Mouse (Mus musculus) c-Kit-negative CD71-positive TER-119-positive erythroid progenitor cells, embryonic 14.5 days (primary cell): ENCODE measurements around the gene Lrmda.

Experiments used
- DNase-seq: peaks from one replicate; pipeline ENCODE4 v3.0.0-alpha.2; 2013; ENCODE audit warnings: low read depth, low spot score

Gene Lrmda

DNA sequence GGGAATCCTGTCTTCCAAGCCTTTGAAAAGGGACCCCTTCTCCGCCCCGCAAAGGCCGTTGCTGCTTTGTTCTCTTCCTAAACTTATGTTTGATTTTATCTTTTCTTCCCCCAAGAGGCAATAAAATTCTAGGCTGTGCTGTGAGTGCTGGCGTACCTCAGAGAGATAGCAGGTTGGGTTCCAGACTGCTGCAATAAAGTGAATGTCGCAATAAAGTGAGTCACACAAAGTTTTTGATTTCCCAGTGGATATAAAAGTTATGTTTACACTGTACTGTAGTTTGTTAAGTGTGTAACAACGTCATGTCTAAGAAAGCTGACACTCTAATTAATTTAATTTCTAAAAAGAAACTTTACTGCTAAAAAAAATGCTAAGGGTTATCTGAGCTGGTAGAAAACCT lies 22.6 kb downstream of the Lrmda start:
- no peak for DNase-seq

DNA sequence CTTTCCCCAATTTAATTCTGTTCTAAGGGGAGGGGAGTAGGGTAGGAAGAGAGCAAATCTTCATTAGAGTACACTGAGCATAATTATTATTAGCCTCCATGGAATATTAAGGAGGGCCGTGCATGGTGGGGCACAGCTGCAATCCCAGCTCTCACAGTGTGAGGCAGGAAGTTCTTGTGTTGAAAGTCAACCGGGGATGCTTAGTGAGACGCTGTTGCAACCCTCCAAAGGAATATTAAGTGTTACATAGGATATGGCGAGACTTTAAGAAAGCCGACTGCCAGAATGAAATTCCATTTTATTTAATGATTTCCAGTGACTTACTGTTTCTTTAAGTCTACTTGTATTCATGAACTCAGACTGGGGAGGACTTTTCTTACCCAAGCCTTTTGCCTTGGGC lies 23.9 kb downstream of the Lrmda start:
- DNase-seq, result no peak

DNA sequence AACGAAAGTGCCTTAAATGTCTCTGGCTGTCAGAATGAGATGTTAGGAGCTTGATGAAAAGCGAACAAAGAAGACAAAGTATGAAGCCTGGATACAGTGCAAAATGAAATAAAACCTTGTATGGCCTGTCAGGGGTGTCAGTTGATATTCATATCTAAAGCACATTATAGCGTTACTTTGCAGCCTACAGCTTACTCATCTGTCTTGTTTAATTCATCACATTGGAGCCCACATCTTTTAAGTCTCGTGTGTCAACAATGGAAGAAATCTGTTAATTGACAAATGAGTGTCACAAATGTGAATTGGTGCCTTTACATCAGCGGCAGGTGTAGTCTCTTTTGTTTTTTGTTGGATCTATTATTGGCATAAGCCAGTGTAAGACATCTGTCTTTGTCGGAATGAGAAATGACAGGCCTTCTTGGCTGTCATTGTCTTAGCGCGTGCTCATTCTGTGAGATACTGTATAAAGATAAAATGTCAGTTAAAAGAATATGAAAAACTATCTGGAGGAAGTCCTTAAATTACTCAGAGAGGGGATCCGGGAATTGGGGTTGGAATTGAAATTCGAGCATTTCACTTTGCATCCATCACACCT lies 26.8 kb downstream of the Lrmda start:
- no peak for DNase-seq

DNA sequence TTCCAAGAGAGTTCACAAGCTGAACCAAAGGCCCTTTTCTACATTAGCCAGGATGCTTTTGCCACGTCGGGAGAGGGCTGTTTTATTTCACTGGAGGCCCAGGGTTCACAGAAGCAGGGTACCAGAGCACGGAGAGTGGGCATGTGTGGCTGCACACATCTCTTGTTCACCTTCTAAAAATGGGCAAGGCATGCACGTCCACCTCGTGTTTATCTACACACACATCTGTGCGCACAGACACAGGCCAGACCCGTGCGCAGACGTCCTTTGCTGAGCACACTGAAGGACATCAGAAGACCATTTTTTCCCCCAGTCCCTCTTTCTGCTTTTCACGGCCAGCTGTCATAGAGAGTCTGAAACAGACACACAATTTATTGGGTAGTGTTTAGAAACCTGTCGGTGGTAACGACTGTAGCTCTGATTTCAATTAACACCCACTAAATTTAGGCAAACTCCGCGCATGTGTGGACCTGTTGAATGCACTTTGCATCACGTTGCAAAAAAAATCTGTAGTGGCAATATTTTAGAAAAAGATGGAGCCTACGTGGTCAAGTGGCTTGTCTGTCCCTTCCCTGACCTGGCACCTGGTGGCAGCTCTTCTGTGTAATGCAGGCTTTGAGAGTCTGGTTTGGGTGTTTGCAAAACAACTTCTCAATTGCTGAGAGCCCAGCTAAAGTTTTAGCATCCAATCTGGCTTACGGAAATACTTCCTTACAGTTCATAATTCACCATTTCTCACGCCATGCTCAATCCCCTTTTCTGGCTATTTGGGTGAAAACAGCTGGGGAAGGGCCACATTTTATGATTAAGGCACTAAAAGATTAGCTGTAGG lies 28.8 kb downstream of the Lrmda start:
- DNase-seq, result no peak

DNA sequence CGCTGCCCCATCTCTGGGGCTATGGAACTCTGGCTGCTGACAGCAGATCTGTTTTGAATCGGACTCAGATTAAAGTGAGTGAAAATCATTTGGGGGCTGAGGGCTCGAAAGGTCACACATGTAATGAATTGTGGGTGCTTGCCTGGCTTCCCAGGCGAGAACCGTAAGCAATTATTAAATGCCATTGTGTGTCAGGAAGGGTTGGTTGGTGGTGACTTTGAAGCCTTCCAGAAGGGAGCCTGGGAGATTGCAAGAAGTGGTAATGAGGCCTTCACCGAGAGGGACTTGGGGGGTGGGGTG lies 29.3 kb downstream of the Lrmda start:
- DNase-seq, result no peak

DNA sequence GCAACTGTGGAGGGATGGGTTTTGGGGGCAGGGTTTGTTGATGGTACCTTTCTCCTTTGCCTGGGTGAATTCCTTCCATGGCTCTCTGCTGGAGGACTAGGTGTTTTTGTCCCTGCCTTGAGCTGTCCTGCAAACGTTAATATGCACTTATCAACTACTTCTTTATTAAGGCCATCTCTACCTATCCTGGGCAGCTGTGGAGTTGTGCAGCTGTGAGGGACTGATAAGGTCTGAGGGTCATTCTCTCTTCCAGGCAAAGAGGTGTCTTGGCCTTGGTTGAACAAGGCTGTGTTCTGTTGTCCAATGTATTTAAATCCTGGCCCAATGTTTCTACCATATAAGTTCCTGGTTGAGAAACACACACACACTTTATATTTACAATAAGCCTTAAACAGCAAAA lies 29.8 kb downstream of the Lrmda start:
- peak; percentile 17 for DNase-seq

DNA sequence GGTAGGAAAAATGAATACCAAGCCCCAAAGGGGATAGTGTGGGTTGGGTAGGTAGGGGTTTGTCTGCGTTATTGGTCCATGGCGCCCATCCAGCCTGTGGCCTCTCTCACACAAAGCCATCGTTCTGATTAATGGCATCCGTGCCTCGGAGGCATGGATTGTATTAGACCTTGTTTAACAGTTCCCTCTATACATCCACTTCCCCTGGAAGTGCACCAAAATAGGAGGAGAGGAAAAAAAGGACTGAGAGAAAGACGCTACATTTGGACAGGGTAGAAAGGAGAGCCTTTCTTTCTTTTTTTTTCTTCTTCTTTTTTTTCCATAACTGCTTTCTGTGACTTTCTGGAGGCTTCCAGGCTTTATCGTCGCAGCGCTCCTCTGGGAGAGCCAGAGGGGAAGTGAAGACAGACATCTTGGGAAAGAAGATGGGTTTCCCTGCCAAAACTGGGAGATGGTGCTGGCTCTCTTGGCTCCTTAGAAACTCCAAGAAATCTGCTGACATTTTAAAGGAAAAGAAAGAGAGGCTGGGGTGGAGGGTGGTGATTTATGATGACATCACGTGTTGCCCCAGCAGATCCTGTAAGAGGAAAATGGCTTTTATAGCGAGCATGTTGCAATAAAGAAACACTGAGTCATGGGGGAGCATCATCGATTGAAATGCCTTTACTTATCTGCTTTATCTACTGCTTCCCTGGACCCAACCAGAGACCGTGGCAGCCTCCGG lies 32.6 kb downstream of the Lrmda start:
- no peak for DNase-seq

DNA sequence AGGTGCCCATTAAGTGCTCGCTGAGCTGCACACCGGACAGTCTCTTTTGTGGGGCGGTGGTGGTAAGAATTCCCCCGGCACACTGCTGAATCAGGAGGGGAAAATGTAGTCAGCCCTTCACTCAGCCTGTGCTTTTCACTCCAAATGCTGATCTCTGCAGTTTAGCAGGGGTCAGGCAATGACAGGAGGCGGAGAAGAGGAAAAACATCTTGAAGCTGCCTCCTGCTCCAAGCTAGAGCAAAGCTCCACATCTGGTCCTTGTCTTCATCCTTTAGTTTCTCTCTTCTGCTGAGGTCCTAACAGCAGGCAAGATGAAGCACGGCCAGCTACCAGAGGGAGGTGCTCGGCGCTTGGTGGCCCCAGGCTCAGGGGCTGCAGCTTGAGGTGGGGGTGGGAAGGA lies 36.1 kb downstream of the Lrmda start:
- DNase-seq, result no peak

DNA sequence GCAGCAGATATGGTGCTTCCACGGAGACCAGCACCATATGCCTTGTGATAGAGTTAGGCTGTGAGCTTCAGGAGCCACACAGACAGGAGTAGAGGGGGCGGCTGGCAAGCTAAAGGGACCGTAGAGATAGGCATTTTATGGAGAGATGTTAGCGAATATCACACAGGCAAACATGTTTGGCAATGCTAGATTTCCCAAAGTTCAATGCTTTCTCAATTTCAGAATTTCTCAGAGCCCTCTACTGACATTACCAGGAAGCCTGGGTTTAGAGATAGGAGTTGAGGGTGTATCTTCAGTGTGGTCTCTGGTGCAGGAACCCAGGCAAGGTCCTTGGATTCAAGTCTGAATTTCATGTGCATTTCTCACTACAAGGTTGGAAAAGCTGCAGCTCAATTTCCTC lies 36.7 kb downstream of the Lrmda start:
- DNase-seq, result no peak

DNA sequence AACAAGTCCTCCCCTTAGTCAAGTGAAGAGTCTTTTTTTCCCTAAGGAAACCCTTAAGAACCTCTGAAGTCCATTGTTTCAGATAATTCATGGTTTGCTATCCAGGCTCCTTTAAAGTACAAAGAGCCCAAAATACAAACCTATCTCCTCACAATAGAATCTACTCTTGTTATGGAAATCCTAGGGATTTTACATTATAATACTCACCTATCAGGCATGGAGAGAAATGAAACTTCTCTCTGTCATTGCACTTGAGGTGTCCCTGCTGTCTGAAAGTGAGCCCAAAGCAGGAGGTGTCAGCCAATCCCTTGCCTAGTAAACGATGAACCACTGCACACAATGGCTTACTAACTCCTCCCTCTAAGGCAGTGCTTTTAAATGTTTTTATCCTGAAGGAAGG lies 39.2 kb downstream of the Lrmda start:
- DNase-seq, result no peak

DNA sequence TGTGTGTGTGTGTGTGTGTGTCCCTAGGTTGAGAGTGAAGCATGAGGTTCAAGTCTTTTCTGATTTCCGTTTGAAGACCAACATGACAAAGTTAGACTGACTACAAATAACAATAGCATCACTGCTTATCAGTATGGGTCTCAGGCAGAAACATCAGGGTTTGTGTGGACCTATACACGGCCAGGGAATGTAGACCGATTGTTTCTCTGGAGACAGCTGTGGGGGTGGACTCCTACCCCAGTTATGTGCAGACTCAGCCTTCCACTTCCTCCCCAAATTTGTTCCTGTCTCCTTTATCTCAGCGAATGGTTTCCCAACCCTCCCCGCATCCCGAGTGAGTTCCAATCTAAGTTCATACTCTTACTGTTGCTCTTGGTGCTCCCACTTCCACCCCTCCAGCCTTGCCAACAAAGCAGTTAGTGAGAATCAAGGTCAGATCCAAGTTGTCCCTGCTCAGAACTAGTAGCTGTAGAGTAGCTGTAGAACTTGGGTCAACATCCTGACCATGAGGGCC lies 39.9 kb downstream of the Lrmda start:
- DNase-seq, result no peak

DNA sequence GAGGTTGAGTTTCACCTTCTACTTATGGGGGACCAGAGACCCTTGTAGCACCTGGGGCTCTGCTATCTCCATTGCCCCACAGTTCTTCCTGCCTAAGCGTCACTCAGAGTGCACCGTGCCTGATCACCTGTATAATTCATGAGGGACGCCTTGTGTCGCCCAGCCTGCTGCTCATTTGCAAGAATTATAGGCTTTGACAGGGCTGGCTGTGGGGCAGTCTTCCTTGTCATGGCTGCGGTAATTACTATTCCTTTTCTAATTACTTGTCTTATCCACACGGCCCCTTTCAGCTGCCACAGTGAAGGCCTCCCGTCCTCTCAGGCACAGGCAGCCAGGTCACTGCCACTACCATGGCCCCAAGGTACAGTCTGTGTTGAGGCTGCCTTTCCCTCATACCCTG lies 41.3 kb downstream of the Lrmda start:
- DNase-seq, result no peak

DNA sequence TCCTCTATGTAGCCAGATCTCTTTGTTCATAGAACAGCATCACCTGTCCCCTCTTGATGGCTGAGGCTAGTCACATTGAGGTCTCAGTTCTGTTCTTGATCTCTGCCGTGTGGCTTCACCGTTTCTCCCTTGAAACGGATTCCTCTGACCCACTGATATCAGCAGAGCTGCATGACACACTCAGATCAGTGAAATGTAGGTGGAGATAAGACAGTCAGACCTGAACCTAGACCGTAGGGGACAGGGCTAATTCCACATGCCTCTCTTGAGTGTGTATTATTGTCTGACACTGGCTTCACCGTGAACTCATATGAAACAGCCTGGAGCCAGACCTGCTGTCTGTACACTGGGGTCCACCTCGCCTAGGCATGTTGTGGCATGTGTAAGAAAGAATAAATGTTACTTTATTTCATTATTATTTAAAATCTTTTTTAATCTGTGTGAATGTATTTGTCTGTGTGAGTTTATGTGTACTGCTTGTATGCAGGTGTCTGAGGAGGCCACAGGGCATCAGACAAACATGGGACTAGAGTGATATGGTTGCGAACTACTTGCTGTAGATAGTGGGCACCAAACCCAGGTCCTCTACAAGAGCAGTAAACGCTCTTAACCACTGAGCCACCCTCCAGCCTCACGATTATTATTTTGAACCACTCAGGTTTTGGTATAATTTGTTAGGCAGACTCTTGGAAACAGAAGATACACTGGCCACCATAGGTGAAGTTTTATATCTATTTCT lies 42.8 kb downstream of the Lrmda start:
- DNase-seq, result no peak

DNA sequence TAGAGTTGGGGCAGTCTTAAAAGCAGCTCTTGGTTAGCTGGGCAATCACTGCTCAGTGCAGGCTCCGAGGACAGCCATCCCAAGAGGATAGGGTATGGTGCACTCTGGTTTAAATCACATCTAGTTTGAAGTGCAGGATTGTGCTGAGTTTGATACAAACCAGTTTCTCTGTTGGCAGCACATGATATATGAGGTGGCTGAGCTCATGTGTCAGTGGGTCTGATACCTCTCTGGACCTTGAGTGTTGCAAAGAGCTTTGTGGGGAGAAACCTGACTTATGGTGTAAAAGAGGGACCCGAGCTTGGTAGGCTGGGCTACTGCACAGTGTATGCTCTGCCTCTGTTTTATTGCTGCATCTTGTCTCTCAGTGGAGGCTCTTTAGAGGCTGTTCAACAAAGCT lies 49.7 kb downstream of the Lrmda start:
- no peak for DNase-seq

DNA sequence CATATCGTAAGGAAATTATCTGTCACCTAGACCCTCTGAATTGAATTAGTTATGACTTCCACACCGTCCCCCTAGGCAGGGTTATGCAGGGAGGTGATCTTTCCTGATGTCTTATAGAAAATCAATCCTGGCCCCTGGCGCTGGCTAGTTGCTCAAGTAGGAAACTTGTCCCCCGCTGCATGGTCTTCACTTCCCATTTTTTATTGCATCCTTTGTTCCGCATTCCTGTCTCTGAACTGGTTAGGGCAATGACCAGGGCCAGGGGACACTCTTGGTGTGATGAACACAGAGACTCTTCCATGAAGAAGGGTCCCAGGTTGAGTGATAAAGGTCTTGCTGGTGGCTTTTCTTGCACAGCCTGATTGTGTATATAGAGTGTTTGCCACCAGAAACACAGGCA lies 53.9 kb downstream of the Lrmda start:
- no peak for DNase-seq

DNA sequence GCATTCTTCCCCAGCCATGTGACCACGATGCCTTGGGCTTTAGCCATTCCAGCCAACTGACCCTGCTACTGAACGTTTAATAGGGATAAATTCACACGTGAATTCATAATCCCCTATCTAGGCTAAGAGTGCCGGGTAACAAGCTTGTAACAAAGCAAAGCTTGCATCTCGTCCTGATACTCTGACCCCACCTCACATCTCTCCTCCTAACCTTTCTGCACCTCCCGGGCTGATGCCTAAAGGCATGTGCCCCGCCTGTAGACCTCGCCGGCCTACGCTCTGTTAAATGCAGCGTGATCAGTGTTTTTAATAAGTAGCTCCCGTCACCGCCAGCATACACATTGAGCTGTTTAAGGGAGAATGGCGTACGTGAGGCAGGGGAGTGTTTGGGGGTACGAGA lies 54.7 kb downstream of the Lrmda start:
- no peak for DNase-seq

DNA sequence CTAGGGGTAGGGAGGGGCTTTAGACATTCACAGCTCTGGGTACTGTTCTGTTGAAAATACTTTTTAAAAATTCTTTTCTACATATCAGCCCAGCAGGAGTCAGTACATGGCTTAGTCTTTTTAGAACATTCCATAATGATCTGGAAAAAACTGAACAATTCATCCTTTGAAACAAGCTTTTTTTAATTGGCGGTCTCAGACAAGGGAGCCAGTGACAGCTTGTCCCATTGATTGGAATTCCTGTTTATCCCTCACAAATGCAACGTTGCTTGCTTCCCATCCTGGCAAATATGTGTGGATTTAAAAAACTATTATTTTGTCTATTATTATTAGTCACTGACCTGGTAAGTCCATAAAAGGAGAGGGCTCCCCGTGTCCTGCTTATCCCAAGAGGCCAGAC lies 64.4 kb downstream of the Lrmda start:
- no peak for DNase-seq

DNA sequence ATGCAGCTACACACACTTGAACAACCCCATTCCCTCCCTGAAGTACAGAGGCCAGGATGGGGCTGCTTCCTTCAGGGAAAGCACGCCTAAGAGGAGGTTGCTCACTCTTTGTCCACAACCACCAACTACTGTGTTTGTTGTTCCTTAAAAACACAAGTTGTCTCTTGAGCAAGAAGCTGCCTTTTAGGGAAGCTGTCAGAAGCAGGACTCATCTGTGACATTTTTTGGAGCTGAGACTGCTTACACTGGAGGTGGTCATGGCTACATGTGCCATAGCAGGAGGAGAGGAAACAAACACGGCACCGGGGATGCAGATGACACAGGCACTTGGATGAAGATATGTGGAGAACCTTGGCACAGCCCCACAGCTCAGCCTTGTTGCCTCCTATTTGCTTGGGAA lies 65.9 kb downstream of the Lrmda start:
- DNase-seq, result no peak

DNA sequence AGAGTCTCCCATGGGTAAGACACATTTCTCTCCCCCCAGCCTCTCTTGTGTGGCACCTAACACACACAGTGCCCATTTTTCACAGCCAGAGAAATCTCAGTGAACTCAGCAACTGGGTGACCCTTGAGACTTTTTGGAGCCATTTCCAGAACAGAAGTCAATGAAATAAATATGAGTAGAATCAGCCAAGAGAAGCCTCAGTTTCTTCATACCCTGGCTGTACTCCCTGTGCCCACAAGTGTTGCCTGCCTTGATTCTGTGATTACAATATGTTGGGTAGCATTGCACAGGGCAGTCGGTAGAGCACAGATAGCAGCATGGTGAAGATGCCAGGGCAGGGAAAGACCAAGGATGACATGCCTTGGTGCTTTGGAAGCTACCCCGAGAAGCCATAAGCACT lies 69.1 kb downstream of the Lrmda start:
- DNase-seq, result no peak

DNA sequence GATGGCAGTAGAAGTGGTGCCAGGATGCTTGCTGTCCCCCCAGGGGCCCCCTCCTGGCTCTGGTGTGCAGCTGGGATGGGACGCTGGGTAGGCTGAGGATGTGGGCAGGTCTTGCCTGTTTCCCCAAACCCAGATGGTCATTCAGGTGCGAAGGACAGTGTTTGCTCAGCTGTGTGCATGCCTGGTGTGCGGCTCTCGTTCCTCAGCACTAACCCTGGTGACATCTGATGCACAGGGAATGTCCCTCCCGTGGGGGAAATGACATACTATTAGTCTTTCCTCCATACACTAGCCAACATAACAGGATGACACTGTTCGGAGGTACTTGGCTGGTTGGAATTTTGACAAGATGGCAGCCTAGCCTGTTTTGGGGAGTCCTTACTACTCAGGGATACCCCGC lies 69.8 kb downstream of the Lrmda start:
- no peak for DNase-seq

DNA sequence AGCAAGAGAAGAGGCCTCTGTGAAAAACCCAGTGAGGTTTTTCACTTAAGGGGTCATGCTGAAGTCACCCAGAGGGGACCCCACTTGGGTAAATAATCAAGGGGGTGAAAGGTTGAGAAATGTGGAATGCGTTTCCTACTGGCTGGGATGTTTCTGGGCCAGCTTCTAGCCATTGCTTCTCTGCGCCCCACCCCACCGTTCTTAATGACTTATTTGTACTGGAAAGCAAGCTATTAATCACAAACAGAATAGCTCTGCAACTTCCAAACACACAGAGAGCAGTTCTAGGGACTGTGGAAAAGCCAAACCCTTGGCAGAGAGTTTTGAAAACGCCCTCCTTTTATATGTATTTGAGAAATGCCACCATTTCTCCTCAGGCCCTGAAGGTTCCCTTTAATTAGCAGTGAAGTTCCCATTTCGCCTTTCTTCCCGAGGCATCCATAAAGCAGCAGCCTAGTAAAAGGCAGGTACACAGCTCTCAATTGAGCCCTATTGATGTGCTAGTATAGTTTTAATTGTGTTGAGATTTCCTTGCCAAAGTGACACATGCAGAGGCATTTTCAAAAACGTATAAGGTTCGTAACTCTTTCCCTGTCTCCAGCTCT lies 70.5 kb downstream of the Lrmda start:
- DNase-seq, result no peak

DNA sequence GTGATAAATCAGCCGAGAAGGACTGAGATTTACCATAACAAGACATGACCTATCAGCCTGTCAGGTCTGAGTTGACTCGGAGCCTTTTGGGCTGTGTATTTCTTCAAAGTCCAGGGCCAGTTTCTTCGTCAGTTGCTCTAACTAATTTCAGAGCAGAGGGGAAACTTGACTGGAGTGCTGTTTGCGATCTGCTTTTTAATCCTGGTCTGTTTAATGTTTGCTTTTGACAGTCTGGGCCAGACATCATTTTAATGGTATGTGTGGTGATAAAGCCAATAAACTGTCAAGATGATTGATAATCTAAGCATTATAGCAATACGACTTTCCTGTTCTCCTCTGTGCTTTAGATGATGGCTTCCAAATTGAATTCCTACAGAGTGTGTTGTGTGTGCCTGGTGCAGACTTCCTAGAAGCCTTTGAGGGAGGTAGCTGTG lies 71.3 kb downstream of the Lrmda start:
- no peak for DNase-seq
